Mouse (Mus musculus) testis, adult 2 months (tissue): ENCODE results near the gene Zfp646. TPM values are rescaled to one million over a fixed set of nuclear protein-coding genes. Genes with fewer than 3 reads are reported as not detected.
"Not testable (repeated sequence)": the region's sequence is repeated elsewhere in the genome, so short reads cannot be mapped to it uniquely, and the experiment has no call there.

Source experiments
- H3K27ac ChIP-seq: fragments of 200-500 bp; 2 replicates; pipeline ENCODE4 v1.5.1; 2012; ENCODE audit warnings: low read depth, low read length; ENCODE audit not compliant: control insufficient read depth, insufficient read depth
- H3K27me3 ChIP-seq: fragments of 200-500 bp; 2 replicates; pipeline ENCODE4 v1.6.1; 2012; ENCODE audit warnings: mild to moderate bottlenecking, low read length, moderate library complexity; ENCODE audit not compliant: control insufficient read depth, insufficient read depth
- H3K36me3 ChIP-seq: fragments of 200-500 bp; 2 replicates; pipeline ENCODE4 v1.6.1; 2012; ENCODE audit warnings: mild to moderate bottlenecking, low read length; ENCODE audit not compliant: control insufficient read depth, insufficient read depth
- H3K4me1 ChIP-seq: fragments of 200-500 bp; 2 replicates; pipeline ENCODE4 v1.6.1; 2012; ENCODE audit warnings: low read length; ENCODE audit not compliant: control insufficient read depth, insufficient read depth
- H3K4me3 ChIP-seq: fragments of 200-500 bp; 2 replicates; pipeline ENCODE4 v1.5.1; 2012; ENCODE audit warnings: low read depth, mild to moderate bottlenecking, low read length, moderate library complexity, mixed read lengths; ENCODE audit not compliant: control insufficient read depth
- CTCF ChIP-seq: fragments of 200-500 bp; IDR thresholded peaks from 2 replicates; pipeline ENCODE4 v1.5.1; 2012; ENCODE audit warnings: low read depth, mild to moderate bottlenecking, inconsistent platforms, low read length, moderate library complexity; ENCODE audit not compliant: control insufficient read depth, insufficient read depth, insufficient replicate concordance
- POLR2A ChIP-seq: fragments of 200-500 bp; IDR thresholded peaks from 2 replicates; pipeline ENCODE4 v1.6.1; 2012; ENCODE audit warnings: low read depth, mild to moderate bottlenecking, inconsistent platforms, low read length, moderate library complexity; ENCODE audit not compliant: control insufficient read depth
- polyA plus RNA-seq: library from polyadenylated mRNA; depleted of rRNA; stranded (reverse); fragments of >200 nt; gene quantifications from 2 replicates; pipeline ENCODE4 v1.2.3, GENCODE M21; 2012

Gene Zfp646
- polyA plus RNA-seq, 1 experiment, result 57.9 TPM

GRCm38 (mm10) chr7:127887191-127887590 is 11.2 kb downstream of the Zfp646 start:
- Histone ChIP-seq H3K36me3 (peaks cover 2% of the 10 kb centered on the region), H3K27ac (no peak overlapping the region), H3K4me3 (no peak overlapping the region), H3K27me3 (no peaks in the 10 kb centered on the region), H3K4me1 (peaks cover 2% of the 10 kb centered on the region; the same call in 1 of the 2 replicates)
- TF ChIP-seq CTCF (no peak), POLR2A (no peak)

- Histone ChIP-seq H3K27ac (no peak overlapping the region), H3K4me3 (no peak overlapping the region), H3K27me3 (no peaks in the 10 kb centered on the region), H3K36me3 (no peaks in the 10 kb centered on the region; the same call in none of the 2 replicates), H3K4me1 (peaks cover 2% of the 10 kb centered on the region; the same call in 1 of the 2 replicates)
- TF ChIP-seq POLR2A (no peak), CTCF (no peak)
These were observed 11.8 kb downstream of the Zfp646 start for GRCm38 (mm10) chr7:127887781-127888180.

GRCm38 (mm10) chr7:127888821-127889220 is 12.8 kb downstream of the Zfp646 start:
- Histone ChIP-seq H3K27ac (no peak overlapping the region), H3K27me3 (no peaks in the 10 kb centered on the region), H3K4me3 (no peak overlapping the region), H3K36me3 (no peaks in the 10 kb centered on the region; the same call in none of the 2 replicates), H3K4me1 (peaks cover 2% of the 10 kb centered on the region; the same call in 1 of the 2 replicates)
- TF ChIP-seq CTCF (no peak), POLR2A (no peak)

- TF ChIP-seq CTCF (no peak), POLR2A (no peak)
- H3K27ac ChIP-seq, result no peak within 1 kb of the TSS
- no peaks in the 10 kb centered on the region; the same call in 1 of the 2 replicates for H3K36me3 ChIP-seq
- H3K27me3 ChIP-seq, result no peaks in the 10 kb centered on the region
- H3K4me3 ChIP-seq, result no peak within 1 kb of the TSS
- H3K4me1 ChIP-seq, result peaks cover 16% of the 10 kb centered on the region
These were observed 14.8 kb downstream of the Zfp646 start, which contains the start of gene Prss53 for GRCm38 (mm10) chr7:127890798-127891197. Gene Prss53, minus strand, starts transcription at chr7:127890970.

- TF ChIP-seq POLR2A (no peak), CTCF (no peak)
- Histone ChIP-seq H3K27ac (no peak overlapping the region), H3K36me3 (no peaks in the 10 kb centered on the region), H3K4me3 (no peak overlapping the region), H3K27me3 (no peaks in the 10 kb centered on the region), H3K4me1 (peaks cover 17% of the 10 kb centered on the region)
These were observed 18.5 kb downstream of the Zfp646 start for GRCm38 (mm10) chr7:127894480-127894879.

- peak; percentile 24; the same call in 1 of the 2 replicates for TF ChIP-seq CTCF
- TF ChIP-seq POLR2A, result peak; percentile 60; the same call in 1 of the 2 replicates
- Histone ChIP-seq H3K4me3 (peak within 1 kb of the TSS; percentile 76), H3K4me1 (peaks cover 17% of the 10 kb centered on the region), H3K27ac (peak within 1 kb of the TSS; percentile 8; the same call in 1 of the 2 replicates), H3K36me3 (no peaks in the 10 kb centered on the region), H3K27me3 (no peaks in the 10 kb centered on the region)
These were observed 19.4 kb downstream of the Zfp646 start, which contains the start of the genes Gm21974 and Vkorc1 for GRCm38 (mm10) chr7:127895442-127895841. Gene Gm21974, minus strand, starts transcription at chr7:127895454. Gene Vkorc1, minus strand, starts transcription at chr7:127895617.

- H3K4me3 ChIP-seq, result peak overlapping the region; percentile 76
- H3K27ac ChIP-seq, result not testable (repeated sequence)
These were observed 19.9 kb downstream of the Zfp646 start for GRCm38 (mm10) chr7:127895891-127896290.

More at GRCm38 (mm10) chr7:127895891-127896290, 19.9 kb downstream of the Zfp646 start:
- peaks cover 17% of the 10 kb centered on the region for H3K4me1 ChIP-seq
- not testable (repeated sequence) for H3K27me3 ChIP-seq, H3K36me3 ChIP-seq
